Comparison of ENCODE assay signal across 10 mouse cellular contexts in the genomic region with DNA sequence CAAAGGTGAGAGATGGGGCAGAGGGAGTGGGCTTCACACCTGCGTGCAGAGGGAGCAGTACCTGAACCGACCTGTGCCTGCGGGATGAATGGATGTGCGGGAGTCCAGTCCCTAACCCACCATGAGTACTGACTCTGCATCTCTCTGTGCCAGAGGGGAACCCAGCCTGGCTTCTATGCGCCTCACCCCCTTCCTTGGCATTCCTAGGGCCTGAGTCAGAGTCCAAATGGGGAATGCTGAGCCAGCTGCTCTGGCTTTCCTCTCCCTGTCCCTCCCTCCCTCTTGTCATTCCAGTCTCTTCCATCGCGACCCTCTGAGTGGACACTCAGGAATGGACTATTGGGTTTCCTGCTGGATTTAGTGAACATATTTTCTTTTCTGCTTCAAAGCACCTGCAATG. TPM values are rescaled to one million over a fixed set of nuclear protein-coding genes. Genes with fewer than 3 reads are reported as not detected.
DNase-seq lines count a peak whose midpoint lies in the region; ATAC-seq and TF ChIP-seq lines count a peak whose summit lies in the region.
"Had no signal": no experiment of that assay in that cellular context is flagged by ENCODE, and none has a peak within 500 bp of the region (broad histone marks: within the 10 kb centered on the region; RNA-seq: fewer than 3 reads in every experiment).

No protein-coding gene starts in this region.

- ATAC-seq in neural tube, embryonic 12.5 days (ENCODE audit: low FRiP score, low read depth): 0 out of 2 replicates have a peak, but pooled peaks have one; percentile 13
- no peak for ATAC-seq in neural tube, embryonic 15.5 days (ENCODE audit: low FRiP score)
- ATAC-seq in kidney, embryonic 14.5 days (ENCODE audit: low FRiP score, low TSS enrichment): peak; percentile 40; the same call in 1 of the 2 replicates
- peak; percentile 54; the same call in 1 of the 2 replicates for ATAC-seq in stomach, embryonic 14.5 days (ENCODE audit: insufficient number of reproducible peaks, insufficient read depth, low FRiP score, low read depth)
- no peak for ATAC-seq in hindbrain, embryonic 11.5 days (ENCODE audit: low FRiP score)

- TF ChIP-seq POLR2A in heart, adult 2 months (IDR thresholded peaks at IDR 0.05; ENCODE audit: insufficient read depth, low read depth, low read length): no peak

- intact Hi-C loops in heart, adult 2 months (cut with DNase I): no loop called here

- no peaks in the 10 kb centered on the region for H3K36me3 ChIP-seq in neural tube, embryonic 12.5 days
- no peaks in the 10 kb centered on the region for H3K36me3 ChIP-seq in neural tube, embryonic 15.5 days
- H3K36me3 ChIP-seq in heart, adult 2 months (ENCODE audit: control insufficient read depth, insufficient read depth, low read length): no peaks in the 10 kb centered on the region
- H3K36me3 ChIP-seq in kidney, embryonic 14.5 days (ENCODE audit: control insufficient read depth, insufficient read depth, low read length): no peaks in the 10 kb centered on the region
- H3K36me3 ChIP-seq in stomach, embryonic 14.5 days (ENCODE audit: control insufficient read depth, insufficient read depth, low read length): no peaks in the 10 kb centered on the region
- no peaks in the 10 kb centered on the region for H3K36me3 ChIP-seq in hindbrain, embryonic 11.5 days (ENCODE audit: control insufficient read depth, insufficient read depth, low read length)
- H3K36me3 ChIP-seq: G1E had no signal

- no peak overlapping the region for H3K9ac ChIP-seq in neural tube, embryonic 12.5 days
- no peak overlapping the region for H3K9ac ChIP-seq in neural tube, embryonic 15.5 days (replicated peaks)
- no peak overlapping the region for H3K9ac ChIP-seq in heart, adult 2 months (ENCODE audit: low read depth, low read length)
- no peak overlapping the region for H3K9ac ChIP-seq in kidney, embryonic 14.5 days (ENCODE audit: low read depth, low read length)
- H3K9ac ChIP-seq in stomach, embryonic 14.5 days (replicated peaks; ENCODE audit: low read depth, low read length): no peak overlapping the region
- H3K9ac ChIP-seq in hindbrain, embryonic 11.5 days (ENCODE audit: low read depth, low read length): no peak overlapping the region

- H3K4me1 ChIP-seq in neural tube, embryonic 12.5 days: peaks cover 8% of the 10 kb centered on the region
- 0 out of 2 replicates have a peak, but pooled peaks cover 5% of the 10 kb centered on the region for H3K4me1 ChIP-seq in neural tube, embryonic 15.5 days
- peaks cover 6% of the 10 kb centered on the region for H3K4me1 ChIP-seq in heart, adult 2 months (ENCODE audit: control insufficient read depth, insufficient read depth, low read length)
- H3K4me1 ChIP-seq in kidney, embryonic 14.5 days (ENCODE audit: control insufficient read depth, insufficient read depth, low read length): peaks cover 5% of the 10 kb centered on the region; the same call in 1 of the 2 replicates
- H3K4me1 ChIP-seq in stomach, embryonic 14.5 days (ENCODE audit: control insufficient read depth, insufficient read depth, low read length): peaks cover 4% of the 10 kb centered on the region
- no peaks in the 10 kb centered on the region for H3K4me1 ChIP-seq in hindbrain, embryonic 11.5 days (replicated peaks; ENCODE audit: control insufficient read depth, insufficient read depth, low read length)

- H3K79me2 ChIP-seq in heart, adult 2 months (replicated peaks; ENCODE audit: control insufficient read depth, insufficient read depth, low read length): no peaks in the 10 kb centered on the region

- no peak overlapping the region for H3K4me3 ChIP-seq in neural tube, embryonic 12.5 days
- H3K4me3 ChIP-seq in neural tube, embryonic 15.5 days (replicated peaks): no peak overlapping the region
- peak overlapping the region; percentile 26 for H3K4me3 ChIP-seq in heart, adult 2 months
- H3K4me3 ChIP-seq in kidney, embryonic 14.5 days (ENCODE audit: low read length): no peak overlapping the region; the same call in 1 of the 2 replicates
- no peak overlapping the region for H3K4me3 ChIP-seq in stomach, embryonic 14.5 days (ENCODE audit: low read depth, low read length)
- no peak overlapping the region for H3K4me3 ChIP-seq in hindbrain, embryonic 11.5 days (ENCODE audit: low read depth, low read length)

- TF ChIP-seq EP300 in heart, adult 2 months (IDR thresholded peaks at IDR 0.05; ENCODE audit: insufficient read depth, low read depth, low read length): no peak

- WGBS in neural tube, embryonic 12.5 days: 71% methylated on average over 7 of the region's 7 CpGs
- WGBS in neural tube, embryonic 15.5 days: 65% methylated on average over 7 of the region's 7 CpGs
- WGBS in heart, adult 2 months: 23% methylated on average over 7 of the region's 7 CpGs
- WGBS in kidney, embryonic 14.5 days: 63% methylated on average over 7 of the region's 7 CpGs
- WGBS in stomach, embryonic 14.5 days: 52% methylated on average over 7 of the region's 7 CpGs
- 64% methylated on average over 7 of the region's 7 CpGs for WGBS in hindbrain, embryonic 11.5 days

- H3K27me3 ChIP-seq in neural tube, embryonic 12.5 days (replicated peaks): peaks cover 12% of the 10 kb centered on the region
- H3K27me3 ChIP-seq in neural tube, embryonic 15.5 days (replicated peaks): peaks cover 20% of the 10 kb centered on the region
- H3K27me3 ChIP-seq in heart, adult 2 months (ENCODE audit: control insufficient read depth, insufficient read depth, low read length): no peaks in the 10 kb centered on the region
- H3K27me3 ChIP-seq in kidney, embryonic 14.5 days (ENCODE audit: control insufficient read depth, insufficient read depth, low read length): peaks cover 3% of the 10 kb centered on the region; the same call in 1 of the 2 replicates
- no peaks in the 10 kb centered on the region for H3K27me3 ChIP-seq in stomach, embryonic 14.5 days (ENCODE audit: control insufficient read depth, insufficient read depth, low read length)
- H3K27me3 ChIP-seq in hindbrain, embryonic 11.5 days (ENCODE audit: control insufficient read depth, insufficient read depth, low read length): peaks cover 9% of the 10 kb centered on the region

- TF ChIP-seq CTCF in heart, adult 2 months (IDR thresholded peaks at IDR 0.05): no peak

- no peaks in the 10 kb centered on the region for H3K9me3 ChIP-seq in neural tube, embryonic 12.5 days
- H3K9me3 ChIP-seq in neural tube, embryonic 15.5 days (replicated peaks): no peaks in the 10 kb centered on the region
- H3K9me3 ChIP-seq in kidney, embryonic 14.5 days (ENCODE audit: control insufficient read depth, low read length): no peaks in the 10 kb centered on the region
- no peaks in the 10 kb centered on the region for H3K9me3 ChIP-seq in stomach, embryonic 14.5 days (ENCODE audit: control insufficient read depth, low read depth, low read length)
- H3K9me3 ChIP-seq in hindbrain, embryonic 11.5 days (ENCODE audit: control insufficient read depth, low read length): no peaks in the 10 kb centered on the region
- H3K9me3 ChIP-seq: G1E had no signal

- peak; percentile 59 to 76 for DNase-seq in heart, adult 2 months
- no peak for DNase-seq in frontal cortex, postnatal 14 days (ENCODE audit: low spot score in 2 of 2)
- no peak for DNase-seq in hindbrain, embryonic 11.5 days (ENCODE audit: low spot score)
- no peak for DNase-seq in c-Kit-positive CD71-positive TER-119-positive erythroid progenitor cells, embryonic 14.5 days (ENCODE audit: low spot score)

- no peak overlapping the region for H3K4me2 ChIP-seq in neural tube, embryonic 12.5 days (replicated peaks)
- no peak overlapping the region for H3K4me2 ChIP-seq in neural tube, embryonic 15.5 days
- H3K4me2 ChIP-seq in kidney, embryonic 14.5 days (replicated peaks; ENCODE audit: low read depth, low read length): 0 out of 2 replicates have a peak overlapping the region, but pooled peaks have one; percentile 49
- H3K4me2 ChIP-seq in stomach, embryonic 14.5 days (replicated peaks; ENCODE audit: low read depth, low read length): peak overlapping the region; percentile 39; the same call in 1 of the 2 replicates
- H3K4me2 ChIP-seq in hindbrain, embryonic 11.5 days (replicated peaks; ENCODE audit: low read depth, low read length): no peak overlapping the region

- H3K27ac ChIP-seq in neural tube, embryonic 12.5 days: no peak overlapping the region
- no peak overlapping the region for H3K27ac ChIP-seq in neural tube, embryonic 15.5 days (replicated peaks)
- peak overlapping the region; percentile 31; the same call in 1 of the 2 replicates for H3K27ac ChIP-seq in heart, adult 2 months
- no peak overlapping the region for H3K27ac ChIP-seq in kidney, embryonic 14.5 days (ENCODE audit: low read depth, low read length)
- H3K27ac ChIP-seq in stomach, embryonic 14.5 days (ENCODE audit: low read length): no peak overlapping the region
- no peak overlapping the region for H3K27ac ChIP-seq in hindbrain, embryonic 11.5 days (ENCODE audit: low read depth, low read length)

RNA-seq across cellular contexts. Expression of gene Prkag3, which starts 0.3 kb away (rescaled TPM):
- polyA plus RNA-seq in neural tube, embryonic 12.5 days (2016; fragmentation: Nextera tagmentation; extraction: Ambion mirVana): 0.10 and 0.40 TPM in 2 replicates
- polyA plus RNA-seq in neural tube, embryonic 15.5 days (2015; fragmentation: Nextera tagmentation; extraction: Ambion mirVana): 0.17 and 0.40 TPM in 2 replicates
- total RNA-seq in heart, adult 2 months (2021): 1 to 10 TPM; 1.1 to 1.3 TPM
- polyA plus RNA-seq in heart, adult 2 months (2012; rRNA removed): 2.1 and 3.0 TPM in 2 replicates
- 0.13 and 0.15 TPM in 2 replicates for polyA plus RNA-seq in kidney, embryonic 14.5 days (2014; fragmentation: Nextera tagmentation; extraction: Ambion mirVana)
- polyA plus RNA-seq in stomach, embryonic 14.5 days (2014; fragmentation: Nextera tagmentation; extraction: Ambion mirVana): 0.12 and 0.21 TPM in 2 replicates
- 0.22 TPM in 1 of 2 replicates, not detected in the other for polyA plus RNA-seq in hindbrain, embryonic 11.5 days (2014; fragmentation: Nextera tagmentation; extraction: Ambion mirVana)
- total RNA-seq: G1E had no signal
- polyA plus RNA-seq: G1E had no signal

RNA-seq across cellular contexts. Expression of gene Wnt6, which starts 22.4 kb away (rescaled TPM):
- polyA plus RNA-seq in neural tube, embryonic 12.5 days (2016; fragmentation: Nextera tagmentation; extraction: Ambion mirVana): 12.5 and 13.8 TPM in 2 replicates
- polyA plus RNA-seq in neural tube, embryonic 15.5 days (2015; fragmentation: Nextera tagmentation; extraction: Ambion mirVana): 5.7 and 6.4 TPM in 2 replicates
- under 1 TPM; 0.32 to 0.70 TPM for total RNA-seq in heart, adult 2 months (2021)
- polyA plus RNA-seq in heart, adult 2 months (2012; rRNA removed): 0.38 and 0.39 TPM in 2 replicates
- 3.1 and 3.4 TPM in 2 replicates for polyA plus RNA-seq in kidney, embryonic 14.5 days (2014; fragmentation: Nextera tagmentation; extraction: Ambion mirVana)
- polyA plus RNA-seq in stomach, embryonic 14.5 days (2014; fragmentation: Nextera tagmentation; extraction: Ambion mirVana): 0.97 and 1.9 TPM in 2 replicates
- 6.7 and 10.0 TPM in 2 replicates for polyA plus RNA-seq in hindbrain, embryonic 11.5 days (2014; fragmentation: Nextera tagmentation; extraction: Ambion mirVana)
- total RNA-seq: G1E had no signal
- polyA plus RNA-seq: G1E had no signal

RNA-seq across cellular contexts. Expression of gene Cyp27a1, which starts 35.9 kb away (rescaled TPM):
- polyA plus RNA-seq in neural tube, embryonic 12.5 days (2016; fragmentation: Nextera tagmentation; extraction: Ambion mirVana): 3.9 and 6.3 TPM in 2 replicates
- 2.9 and 3.2 TPM in 2 replicates for polyA plus RNA-seq in neural tube, embryonic 15.5 days (2015; fragmentation: Nextera tagmentation; extraction: Ambion mirVana)
- total RNA-seq in heart, adult 2 months (2021): 10 to 100 TPM; 10.1 to 18.1 TPM
- 17.0 and 22.2 TPM in 2 replicates for polyA plus RNA-seq in heart, adult 2 months (2012; rRNA removed)
- 6.3 and 8.1 TPM in 2 replicates for polyA plus RNA-seq in kidney, embryonic 14.5 days (2014; fragmentation: Nextera tagmentation; extraction: Ambion mirVana)
- polyA plus RNA-seq in stomach, embryonic 14.5 days (2014; fragmentation: Nextera tagmentation; extraction: Ambion mirVana): 7.1 and 10.6 TPM in 2 replicates
- 6.4 TPM in 2 replicates for polyA plus RNA-seq in hindbrain, embryonic 11.5 days (2014; fragmentation: Nextera tagmentation; extraction: Ambion mirVana)
- polyA plus RNA-seq: G1E had no signal

RNA-seq across cellular contexts. Expression of gene Wnt10a, which starts 42.0 kb away (rescaled TPM):
- 1.2 and 1.4 TPM in 2 replicates for polyA plus RNA-seq in neural tube, embryonic 12.5 days (2016; fragmentation: Nextera tagmentation; extraction: Ambion mirVana)
- 0.09 and 0.20 TPM in 2 replicates for polyA plus RNA-seq in neural tube, embryonic 15.5 days (2015; fragmentation: Nextera tagmentation; extraction: Ambion mirVana)
- total RNA-seq in heart, adult 2 months (2021): not detected
- not detected in 2 replicates for polyA plus RNA-seq in heart, adult 2 months (2012; rRNA removed)
- 0.70 and 0.91 TPM in 2 replicates for polyA plus RNA-seq in kidney, embryonic 14.5 days (2014; fragmentation: Nextera tagmentation; extraction: Ambion mirVana)
- polyA plus RNA-seq in stomach, embryonic 14.5 days (2014; fragmentation: Nextera tagmentation; extraction: Ambion mirVana): 2.0 and 3.1 TPM in 2 replicates
- 1.6 and 2.0 TPM in 2 replicates for polyA plus RNA-seq in hindbrain, embryonic 11.5 days (2014; fragmentation: Nextera tagmentation; extraction: Ambion mirVana)
- polyA plus RNA-seq: G1E; liver, embryonic 16.5 days had no signal

Comparison
In these comparisons a context has a peak if more than half of its experiments do, and no peak if none do; other contexts are left out.
1. ATAC-seq: peak in neural tube, embryonic 12.5 days (single experiment), kidney, embryonic 14.5 days (single experiment) and stomach, embryonic 14.5 days (single experiment); none in neural tube, embryonic 15.5 days (single experiment) and hindbrain, embryonic 11.5 days (single experiment).
2. H3K4me2 ChIP-seq: peak in kidney, embryonic 14.5 days (single experiment) and stomach, embryonic 14.5 days (single experiment); none in neural tube, embryonic 12.5 days (single experiment), neural tube, embryonic 15.5 days (single experiment) and hindbrain, embryonic 11.5 days (single experiment).
3. DNase-seq: peak in heart, adult 2 months (2 of 2); none in frontal cortex, postnatal 14 days (0 of 2), hindbrain, embryonic 11.5 days (single experiment) and c-Kit-positive CD71-positive TER-119-positive erythroid progenitor cells, embryonic 14.5 days (single experiment).